8 mouse cellular contexts compared by ENCODE assay signal in genomic region chr5:146220879-146221714, GRCm38 (mm10). TPM values are rescaled to one million over a fixed set of nuclear protein-coding genes. Genes with fewer than 3 reads are reported as not detected.
DNase-seq lines count a peak whose midpoint lies in the region; ATAC-seq lines count a peak whose summit lies in the region.

TSS of gene Rnf6 (minus strand) at chr5:146221555.

- peak within 1 kb of the TSS; percentile 76 for H3K4me2 ChIP-seq in heart, embryonic 14.5 days (ENCODE audit: low read length)
- peak within 1 kb of the TSS; percentile 78 for H3K4me2 ChIP-seq in liver, embryonic 13.5 days
- peak within 1 kb of the TSS; percentile 83 for H3K4me2 ChIP-seq in stomach, embryonic 16.5 days (ENCODE audit: low read depth, low read length)

- H3K36me3 ChIP-seq in heart, embryonic 14.5 days (ENCODE audit: control insufficient read depth, insufficient read depth, low read length), result peaks cover 38% of the 10 kb centered on the region
- H3K36me3 ChIP-seq in liver, embryonic 13.5 days, result peaks cover 32% of the 10 kb centered on the region
- H3K36me3 ChIP-seq in stomach, embryonic 16.5 days (ENCODE audit: control insufficient read depth, insufficient read depth, low read length), result 0 out of 2 replicates have a peak, but pooled peaks cover 3% of the 10 kb centered on the region

- peak within 1 kb of the TSS; percentile 97 to 99 for H3K27ac ChIP-seq in heart, embryonic 14.5 days (replicated peaks in 1 of 2; ENCODE audit: control insufficient read depth in 1 of 2, insufficient read depth in 1 of 2, low read depth in 2 of 2, low read length in 2 of 2)
- peak within 1 kb of the TSS; percentile 99 for H3K27ac ChIP-seq in liver, embryonic 13.5 days
- peak within 1 kb of the TSS; percentile 100 for H3K27ac ChIP-seq in stomach, embryonic 16.5 days (ENCODE audit: low read length)

- H3K4me1 ChIP-seq in heart, embryonic 14.5 days (ENCODE audit: control insufficient read depth in 2 of 2, insufficient read depth in 2 of 2, low read length in 2 of 2), result peaks cover 2 to 4% of the 10 kb centered on the region in 2 experiments; a peak in 3 of 4 replicates
- peaks cover 25% of the 10 kb centered on the region for H3K4me1 ChIP-seq in liver, embryonic 13.5 days (replicated peaks)
- 0 out of 2 replicates have a peak, but pooled peaks cover 6% of the 10 kb centered on the region for H3K4me1 ChIP-seq in stomach, embryonic 16.5 days (ENCODE audit: control insufficient read depth, insufficient read depth, low read length)

- DNase-seq in c-Kit-negative CD71-positive TER-119-positive erythroid progenitor cells, embryonic 14.5 days (ENCODE audit: low read depth, low spot score), result peak; percentile 88
- DNase-seq in fibroblast of lung, adult 2 months (ENCODE audit: low read depth), result peak; percentile 92
- peak; percentile 95 for DNase-seq in kidney, postnatal 14 days
- peak; percentile 95 for DNase-seq in liver, embryonic 13.5 days
- DNase-seq in neural tube, embryonic 10.5 days (ENCODE audit: extremely low spot score, low spot score), result peak; percentile 93

- under 1% methylated on average over 67 of the region's 67 CpGs for WGBS in heart, embryonic 14.5 days
- under 1% methylated on average over 67 of the region's 67 CpGs for WGBS in liver, embryonic 13.5 days (ENCODE audit: insufficient replicate concordance)
- WGBS in stomach, embryonic 16.5 days, result under 1% methylated on average over 65 of the region's 67 CpGs

- peak within 1 kb of the TSS; percentile 63 to 91 for H3K4me3 ChIP-seq in heart, embryonic 14.5 days (ENCODE audit: control insufficient read depth in 1 of 2, insufficient read depth in 1 of 2, low read depth in 1 of 2, low read length in 2 of 2)
- H3K4me3 ChIP-seq in liver, embryonic 13.5 days (replicated peaks), result peak within 1 kb of the TSS; percentile 78
- H3K4me3 ChIP-seq in stomach, embryonic 16.5 days (replicated peaks; ENCODE audit: low read length), result peak within 1 kb of the TSS; percentile 86

- ATAC-seq in CD4-positive, CD25-positive, alpha-beta regulatory T cell, adult 4 months, result peak; percentile 99
- ATAC-seq in heart, embryonic 14.5 days (ENCODE audit: insufficient number of reproducible peaks, insufficient read depth, low FRiP score, low read depth), result peak; percentile 99
- peak; percentile 98 for ATAC-seq in liver, embryonic 13.5 days (ENCODE audit: low read depth)
- peak; percentile 99 for ATAC-seq in stomach, embryonic 16.5 days (ENCODE audit: insufficient read depth, low FRiP score)

- H3K27me3 ChIP-seq in heart, embryonic 14.5 days (ENCODE audit: control insufficient read depth, insufficient read depth, low read length), result no peaks in the 10 kb centered on the region
- no peaks in the 10 kb centered on the region for H3K27me3 ChIP-seq in liver, embryonic 13.5 days
- no peaks in the 10 kb centered on the region for H3K27me3 ChIP-seq in stomach, embryonic 16.5 days (ENCODE audit: control insufficient read depth, insufficient read depth, low read length)

- peak within 1 kb of the TSS; percentile 83 for H3K9ac ChIP-seq in heart, embryonic 14.5 days (ENCODE audit: low read length)
- H3K9ac ChIP-seq in liver, embryonic 13.5 days, result peak within 1 kb of the TSS; percentile 90
- peak within 1 kb of the TSS; percentile 91 for H3K9ac ChIP-seq in stomach, embryonic 16.5 days (ENCODE audit: low read length)

- H3K9me3 ChIP-seq in heart, embryonic 14.5 days (ENCODE audit: control insufficient read depth, low read length), result no peaks in the 10 kb centered on the region
- no peaks in the 10 kb centered on the region for H3K9me3 ChIP-seq in liver, embryonic 13.5 days (replicated peaks)
- no peaks in the 10 kb centered on the region for H3K9me3 ChIP-seq in stomach, embryonic 16.5 days (replicated peaks; ENCODE audit: control insufficient read depth, low read length)

RNA-seq across cellular contexts. Expression of gene Rnf6, which starts in this region (rescaled TPM):
- 100 to 1,000 TPM in 1 of 2 experiments, 10 to 100 TPM in 1; 84.5 to 104 TPM for polyA plus RNA-seq in CD4-positive, CD25-positive, alpha-beta regulatory T cell, adult 4 months (2017; shearing (Covaris generic))
- polyA plus RNA-seq in heart, embryonic 14.5 days (2014; fragmentation: Nextera tagmentation; extraction: Ambion mirVana), result 39.0 and 39.4 TPM in 2 replicates
- 21.3 and 28.2 TPM in 2 replicates for polyA plus RNA-seq in liver, embryonic 13.5 days (2015; fragmentation: Nextera tagmentation; extraction: Ambion mirVana)
- polyA plus RNA-seq in stomach, embryonic 16.5 days (2015; fragmentation: Nextera tagmentation; extraction: Ambion mirVana), result 58.1 and 64.6 TPM in 2 replicates

Comparison
In these comparisons a context has a peak if more than half of its experiments do, and no peak if none do; other contexts are left out.
1. Peak in every context shown above with its lines: DNase-seq, ATAC-seq, H3K4me3 ChIP-seq and H3K27ac ChIP-seq.